Mouse (Mus musculus) 3134 (cell line): ENCODE measurements around the gene Gm17521.
"Not testable (repeated sequence)": the region's sequence is repeated elsewhere in the genome, so short reads cannot be mapped to it uniquely, and the experiment has no call there.

Experiments
- DNase-seq: peaks from one replicate; pipeline ENCODE4 v3.0.0-alpha.2; 2011; ENCODE audit warnings: low spot score; ENCODE audit not compliant: insufficient read length; ENCODE audit errors: extremely low read depth

Gene Gm17521

GRCm38 (mm10) chrX:123029569-123029968, at the start of gene Gm17521:
Gene Gm17521, minus strand, starts transcription at chrX:123029669.
- DNase-seq: not testable (repeated sequence)

- DNase-seq: no peak
Observed at GRCm38 (mm10) chrX:123043956-123044355, 14.5 kb upstream of the Gm17521 start.

- DNase-seq: peak; percentile 27
Observed at GRCm38 (mm10) chrX:123043516-123043915, 14.0 kb upstream of the Gm17521 start.
